In the genomic region with DNA sequence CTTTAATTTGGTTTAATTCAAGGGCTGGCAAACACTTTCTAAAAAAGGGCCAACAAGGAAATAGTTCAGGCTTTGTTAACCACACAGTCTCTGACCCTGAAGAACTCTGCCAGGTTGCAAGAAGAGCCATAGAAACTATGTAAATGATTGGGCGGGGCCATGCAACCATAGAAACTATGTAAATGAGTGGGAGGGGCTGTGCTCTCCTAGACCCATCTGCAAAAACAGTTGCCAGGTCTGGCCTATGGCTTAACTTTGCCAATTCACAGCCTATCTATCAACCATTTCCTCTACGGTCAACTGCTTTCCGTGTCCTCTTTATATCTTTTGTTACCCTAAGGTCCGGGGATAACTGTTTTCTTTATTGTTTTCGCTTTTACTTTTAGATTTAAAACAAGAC, we compare ENCODE assay signal across 9 mouse cellular contexts. TPM values are rescaled to one million over a fixed set of nuclear protein-coding genes. Genes with fewer than 3 reads are reported as not detected.
DNase-seq lines count a peak whose midpoint lies in the region; ATAC-seq and TF ChIP-seq lines count a peak whose summit lies in the region.
"Had no signal": no experiment of that assay in that cellular context is flagged by ENCODE, and none has a peak within 500 bp of the region (broad histone marks: within the 10 kb centered on the region; RNA-seq: fewer than 3 reads in every experiment).

No protein-coding gene starts in this region.

- H3K9me3 ChIP-seq in liver, embryonic 15.5 days (replicated peaks): no peaks in the 10 kb centered on the region

- TF ChIP-seq POLR2A in thymus, adult 2 months (IDR thresholded peaks at IDR 0.05; ENCODE audit: control insufficient read depth, extremely low read depth, insufficient read depth, low read length, poor library complexity): no peak

- H3K4me3 ChIP-seq in thymus, adult 2 months (ENCODE audit: control insufficient read depth, insufficient read depth, low read length): no peak overlapping the region
- H3K4me3 ChIP-seq in liver, embryonic 15.5 days (replicated peaks): no peak overlapping the region

- WGBS in thymus, adult 2 months: 39% methylated on average over 5 of the region's 5 CpGs
- WGBS in liver, embryonic 15.5 days (ENCODE audit: insufficient replicate concordance): 20% methylated on average over 5 of the region's 5 CpGs

- no peak for TF ChIP-seq CTCF in thymus, adult 2 months (IDR thresholded peaks at IDR 0.05; ENCODE audit: borderline replicate concordance, control insufficient read depth, extremely low read depth, insufficient read depth, low read length, poor library complexity)

- H3K27me3 ChIP-seq in thymus, adult 2 months (ENCODE audit: control insufficient read depth, insufficient read depth, low read length): no peaks in the 10 kb centered on the region
- no peaks in the 10 kb centered on the region for H3K27me3 ChIP-seq in liver, embryonic 15.5 days
- H3K27me3 ChIP-seq in splenic B cell, adult 2 months (ENCODE audit: control insufficient read depth, insufficient read depth, low read length, poor library complexity, severe bottlenecking): no peaks in the 10 kb centered on the region

- H3K36me3 ChIP-seq in thymus, adult 2 months (ENCODE audit: control insufficient read depth, insufficient read depth, low read length): no peaks in the 10 kb centered on the region
- no peaks in the 10 kb centered on the region for H3K36me3 ChIP-seq in liver, embryonic 15.5 days (replicated peaks)
- H3K36me3 ChIP-seq in splenic B cell, adult 2 months (ENCODE audit: control insufficient read depth, insufficient read depth, low read length, poor library complexity, severe bottlenecking): no peaks in the 10 kb centered on the region

- peaks cover 28% of the 10 kb centered on the region for H3K4me1 ChIP-seq in thymus, adult 2 months (replicated peaks; ENCODE audit: control insufficient read depth, insufficient read depth, low read length)
- H3K4me1 ChIP-seq in liver, embryonic 15.5 days (replicated peaks): peaks cover 48% of the 10 kb centered on the region

- H3K9ac ChIP-seq in liver, embryonic 15.5 days: no peak overlapping the region

- no peak overlapping the region for H3K4me2 ChIP-seq in liver, embryonic 15.5 days

- ATAC-seq in liver, embryonic 15.5 days (ENCODE audit: insufficient read depth): no peak

- no peak overlapping the region for H3K27ac ChIP-seq in thymus, adult 2 months (ENCODE audit: control insufficient read depth, insufficient read depth, low read length)
- peak overlapping the region; percentile 29; the same call in 1 of the 2 replicates for H3K27ac ChIP-seq in liver, embryonic 15.5 days (replicated peaks)

- peak; percentile 34 for DNase-seq in thymus, postnatal 0 days (ENCODE audit: low spot score)
- no peak for DNase-seq in thymus, adult 2 months
- peak; percentile 63 for DNase-seq in embryo, embryonic 11 days
- DNase-seq in splenic B cell, adult 2 months (ENCODE audit: low read depth, low spot score): peak; percentile 87
- no peak for DNase-seq in adrenal gland, adult 8-10 months
- no peak for DNase-seq in adipocyte (ENCODE audit: low spot score)
- DNase-seq in thymus, postnatal 10 days (ENCODE audit: low spot score in 2 of 2): no peak
- DNase-seq: adrenal gland, postnatal 36 days had no signal

RNA-seq across cellular contexts. Expression of a gene that starts 25.0 kb away (rescaled TPM):
- 6.1 and 6.2 TPM in 2 replicates for polyA plus RNA-seq in thymus, postnatal 0 days (2015; fragmentation: Nextera tagmentation; extraction: Ambion mirVana)
- 12.9 and 15.5 TPM in 2 replicates for polyA plus RNA-seq in thymus, adult 2 months (2012; rRNA removed)
- polyA plus RNA-seq in liver, embryonic 15.5 days (2015; fragmentation: Nextera tagmentation; extraction: Ambion mirVana): 11.3 and 11.9 TPM in 2 replicates
- 10 to 100 TPM; 36.3 to 54.6 (median 44.0) TPM for total RNA-seq in adrenal gland, adult 8-10 months (2022)

Comparison
In these comparisons a context has a peak if more than half of its experiments do, and no peak if none do; other contexts are left out.
1. DNase-seq: peak in thymus, postnatal 0 days (single experiment), embryo, embryonic 11 days (single experiment) and splenic B cell, adult 2 months (single experiment); none in thymus, adult 2 months (single experiment), adrenal gland, adult 8-10 months (single experiment), adipocyte (single experiment) and thymus, postnatal 10 days (0 of 2).